Mouse (Mus musculus): ENCODE measurements around the gene A930002H24Rik. TPM values are rescaled to one million over a fixed set of nuclear protein-coding genes. Genes with fewer than 3 reads are reported as not detected.

Gene A930002H24Rik
- polyA plus RNA-seq, 1 experiment from 2014 or later = 2.8 TPM

- Histone ChIP-seq H3K4me2 (no peak overlapping the region), H3K4me3 (no peak overlapping the region), H3K9ac (no peak overlapping the region), H3K36me3 (no peaks in the 10 kb centered on the region), H3K27ac (no peak overlapping the region), H3K9me3 (no peaks in the 10 kb centered on the region), H3K27me3 (no peaks in the 10 kb centered on the region), H3K4me1 (replicated peaks) (peaks cover 3% of the 10 kb centered on the region; the same call in 1 of the 2 replicates)
- no peak for ATAC-seq (ENCODE audit: low FRiP score)
- 61% methylated on average over 5 of the region's 5 CpGs for WGBS
Measured at GRCm38 (mm10) chr17:63828561-63829332, 34.8 kb downstream of the A930002H24Rik start.

DNA sequence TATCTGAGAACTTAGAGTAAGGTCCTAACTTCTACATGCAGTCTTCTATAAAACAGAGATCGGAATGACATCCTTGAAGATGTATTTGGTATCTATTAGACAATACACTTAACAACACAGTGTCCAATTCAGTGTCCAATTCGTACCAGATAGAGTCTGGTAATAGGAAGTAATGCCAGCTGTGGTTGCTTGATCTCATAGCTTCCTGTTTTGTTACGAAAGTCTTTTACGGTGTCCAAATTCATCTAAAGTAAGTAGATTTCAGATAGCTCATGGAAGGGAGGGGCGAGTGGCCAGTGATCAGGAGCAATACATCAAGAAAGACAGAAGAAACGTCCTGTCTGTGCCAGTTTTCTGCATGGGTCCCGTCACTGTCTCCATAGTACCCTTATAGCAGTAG lies 36.8 kb downstream of the A930002H24Rik start:
- Histone ChIP-seq H3K27ac (no peak overlapping the region), H3K9me3 (no peaks in the 10 kb centered on the region), H3K4me3 (no peak overlapping the region), H3K27me3 (no peaks in the 10 kb centered on the region), H3K9ac (no peak overlapping the region), H3K4me2 (no peak overlapping the region), H3K4me1 (replicated peaks) (no peaks in the 10 kb centered on the region; the same call in 1 of the 2 replicates), H3K36me3 (no peaks in the 10 kb centered on the region)
- no peak for ATAC-seq (ENCODE audit: low FRiP score)
- 88% methylated on average over 7 of the region's 7 CpGs for WGBS

DNA sequence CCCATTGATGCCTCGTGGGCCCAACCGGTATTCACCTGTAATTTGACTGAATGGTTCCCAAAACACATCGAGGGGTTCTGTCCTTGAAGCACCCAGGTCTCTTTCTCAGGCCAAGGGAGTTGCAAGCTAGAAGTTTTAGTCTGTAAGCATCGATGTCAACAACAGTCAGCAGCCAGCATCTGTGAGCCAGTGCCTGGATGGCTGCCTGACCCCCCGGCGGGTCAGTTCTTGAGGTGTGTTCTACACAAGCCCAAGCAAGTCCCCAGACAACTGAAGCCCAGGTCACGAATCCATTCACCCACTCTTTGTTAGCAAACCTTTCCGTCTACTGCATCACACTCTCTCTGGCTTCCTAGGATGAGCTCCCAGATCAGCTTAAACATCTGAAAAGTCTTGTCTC lies 37.4 kb downstream of the A930002H24Rik start:
- no peak for ATAC-seq (ENCODE audit: low FRiP score)
- Histone ChIP-seq H3K27me3 (no peaks in the 10 kb centered on the region), H3K9ac (no peak overlapping the region), H3K4me1 (replicated peaks) (no peaks in the 10 kb centered on the region), H3K36me3 (no peaks in the 10 kb centered on the region), H3K27ac (no peak overlapping the region), H3K9me3 (no peaks in the 10 kb centered on the region), H3K4me2 (no peak overlapping the region), H3K4me3 (no peak overlapping the region)
- WGBS = 86% methylated on average over 8 of the region's 8 CpGs

- Histone ChIP-seq H3K4me2 (no peak overlapping the region), H3K4me3 (no peak overlapping the region), H3K27me3 (no peaks in the 10 kb centered on the region)
Measured at GRCm38 (mm10) chr17:63824141-63824540, 39.5 kb downstream of the A930002H24Rik start.

GRCm38 (mm10) chr17:63818444-63819027 lies 45.1 kb downstream of the A930002H24Rik start:
- 91% methylated on average over 10 of the region's 10 CpGs for WGBS

More at GRCm38 (mm10) chr17:63824141-63824540, 39.5 kb downstream of the A930002H24Rik start:
- Histone ChIP-seq H3K4me1 (replicated peaks) (no peaks in the 10 kb centered on the region), H3K9me3 (no peaks in the 10 kb centered on the region), H3K9ac (no peak overlapping the region), H3K36me3 (no peaks in the 10 kb centered on the region), H3K27ac (no peak overlapping the region)
- WGBS = 91% methylated on average over 4 of the region's 4 CpGs
- ATAC-seq (ENCODE audit: low FRiP score) = no peak

DNA sequence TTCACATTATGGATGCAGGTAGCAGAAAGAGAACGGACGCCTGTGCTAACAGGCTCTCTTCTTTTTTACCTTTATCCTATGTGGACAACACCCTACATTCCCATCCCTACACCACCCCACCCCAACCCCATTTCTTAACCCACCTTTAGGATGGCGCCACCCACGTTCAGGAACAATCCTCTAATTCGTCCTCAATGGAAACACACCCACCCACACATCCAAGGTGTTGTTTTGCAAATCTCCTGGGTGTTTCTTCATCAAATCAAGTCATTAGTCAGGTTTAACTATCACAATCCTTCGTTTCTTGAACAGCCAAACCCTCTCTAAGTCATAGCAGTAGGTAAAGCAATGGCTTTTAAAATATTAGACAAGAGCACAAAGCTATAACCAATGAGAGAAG lies 50.0 kb downstream of the A930002H24Rik start:
- no peaks in the 10 kb centered on the region for H3K36me3 ChIP-seq
- no peak overlapping the region for H3K4me3 ChIP-seq
- ATAC-seq (ENCODE audit: low FRiP score) = no peak
- WGBS = 87% methylated on average over 6 of the region's 6 CpGs
- peaks cover 16% of the 10 kb centered on the region for H3K4me1 ChIP-seq (replicated peaks)
- H3K27me3 ChIP-seq = no peaks in the 10 kb centered on the region
- no peak overlapping the region for H3K9ac ChIP-seq
- no peak overlapping the region for H3K4me2 ChIP-seq
- no peak overlapping the region for H3K27ac ChIP-seq
- no peaks in the 10 kb centered on the region for H3K9me3 ChIP-seq

More at GRCm38 (mm10) chr17:63818444-63819027, 45.1 kb downstream of the A930002H24Rik start:
- H3K27ac ChIP-seq = no peak overlapping the region
- no peaks in the 10 kb centered on the region for H3K27me3 ChIP-seq
- H3K9ac ChIP-seq = no peak overlapping the region
- no peaks in the 10 kb centered on the region for H3K36me3 ChIP-seq
- no peak overlapping the region for H3K4me3 ChIP-seq
- no peaks in the 10 kb centered on the region for H3K4me1 ChIP-seq (replicated peaks)
- ATAC-seq (ENCODE audit: low FRiP score) = no peak
- H3K9me3 ChIP-seq = no peaks in the 10 kb centered on the region
- H3K4me2 ChIP-seq = no peak overlapping the region

Other genes with a start within 250 kb of the A930002H24Rik start
- 36.1 and 37.9 TPM in 2 replicates for gene Fer, start 729 bp downstream of the A930002H24Rik start, polyA plus RNA-seq (2015; fragmentation: Nextera tagmentation; extraction: Ambion mirVana)